Mouse (Mus musculus) heart, postnatal 0 days (tissue): ENCODE results near the gene Mapkapk5.

Source experiments
- CTCF ChIP-seq: IDR thresholded peaks from 2 replicates; pipeline ENCODE4 v1.5.1; 2016; ENCODE audit warnings: antibody characterized with exemption, control low read depth, low read depth
- EP300 ChIP-seq: IDR thresholded peaks from 2 replicates; pipeline ENCODE4 v1.6.1; 2016; ENCODE audit warnings: antibody characterized with exemption, low read depth

- peak; percentile 78 for TF ChIP-seq CTCF
- no peak for TF ChIP-seq EP300
Observed at GRCm38 (mm10) chr5:121564468-121564895, 18.8 kb upstream of the Mapkapk5 start.
